Mouse (Mus musculus): Measurements from ENCODE around the gene Itga10.
"Not testable (repeated sequence)": the region's sequence is repeated elsewhere in the genome, so short reads cannot be mapped to it uniquely, and the experiment has no call there.

Itga10 gene

DNA sequence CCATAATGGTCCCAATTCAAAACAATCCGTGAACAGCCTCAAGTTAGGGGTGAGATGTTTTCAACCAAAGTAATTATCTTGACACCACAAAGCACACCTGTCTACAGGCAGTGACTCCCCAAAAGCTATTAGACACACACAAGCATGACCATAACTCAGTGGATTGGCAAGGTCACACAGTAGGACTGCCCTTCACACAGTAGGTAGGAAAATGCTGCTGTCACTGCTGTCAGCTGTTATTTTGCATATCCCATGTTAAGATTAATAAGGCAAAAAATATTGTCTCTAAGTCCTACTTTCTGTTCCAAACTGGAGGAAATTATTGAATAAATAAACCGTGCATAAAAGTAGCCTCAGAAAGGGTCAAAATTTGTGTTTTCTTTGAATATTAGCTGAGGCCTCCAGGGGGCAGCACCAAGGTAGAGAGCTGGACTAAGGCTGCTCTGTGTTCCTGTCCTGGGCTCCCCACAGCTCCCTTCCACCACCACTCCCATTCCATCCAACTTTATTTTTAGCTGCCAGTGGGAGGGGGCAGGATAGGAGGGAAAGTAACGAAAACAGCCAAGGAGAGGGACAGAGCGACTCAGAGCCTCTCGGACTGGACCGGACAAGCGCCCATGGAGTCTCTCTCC is at the start of gene Itga10:
Gene Itga10, plus strand, starts transcription at position 567 of the 632 bp plus-strand sequence.
- peak in 1 of 2 experiments; percentile 24 for DNase-seq (ENCODE audit: low spot score in 2 of 2)

DNA sequence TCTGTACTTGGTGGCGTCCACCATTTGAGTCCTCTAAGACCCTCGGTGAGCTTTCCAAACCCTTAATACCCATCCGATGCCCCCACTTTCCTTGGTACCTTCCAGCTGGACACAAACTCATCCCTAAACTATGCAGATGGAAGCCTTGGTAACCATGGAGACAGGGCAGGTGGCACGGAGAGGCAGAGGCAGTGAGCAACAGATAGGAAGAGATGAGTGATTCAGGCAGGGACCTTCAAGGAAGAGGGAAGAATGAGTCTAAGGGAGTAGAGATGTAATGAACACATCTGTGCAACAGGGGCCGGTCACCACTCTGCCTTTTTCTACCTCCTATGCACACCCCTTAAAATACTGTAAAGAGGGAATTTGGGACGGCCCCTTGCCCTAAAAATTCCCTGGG is 49.7 kb upstream of the Itga10 start:
- DNase-seq (ENCODE audit: low spot score in 2 of 2): no peak

DNA sequence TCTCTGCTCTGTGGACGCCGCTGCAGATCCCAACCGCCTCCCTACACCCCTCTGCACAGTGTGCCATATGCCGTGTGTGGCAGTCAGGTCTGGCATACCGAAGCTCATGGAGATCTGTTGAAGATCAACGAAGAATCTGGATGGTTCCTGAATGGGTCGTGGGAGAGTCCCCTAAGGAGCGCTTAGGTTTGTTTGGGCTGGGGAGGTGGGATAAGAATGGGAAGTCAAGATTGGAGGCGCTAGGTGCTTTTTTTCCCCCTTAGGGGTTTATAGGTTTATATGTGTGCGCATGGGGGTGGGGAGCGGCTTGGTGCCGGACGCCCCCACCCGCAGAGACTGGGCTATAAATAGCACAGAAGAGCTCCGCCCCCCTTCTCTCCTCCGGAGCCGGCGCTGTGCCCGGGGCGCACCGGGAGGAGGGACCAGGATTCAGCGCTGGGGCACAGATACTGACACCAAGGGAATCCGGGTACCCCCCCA is 49.1 kb upstream of the Itga10 start, which contains the start of gene Ankrd34a:
Gene Ankrd34a, plus strand, starts transcription at position 409 of the 480 bp plus-strand sequence.
- no peak for DNase-seq (ENCODE audit: low spot score in 2 of 2)

DNA sequence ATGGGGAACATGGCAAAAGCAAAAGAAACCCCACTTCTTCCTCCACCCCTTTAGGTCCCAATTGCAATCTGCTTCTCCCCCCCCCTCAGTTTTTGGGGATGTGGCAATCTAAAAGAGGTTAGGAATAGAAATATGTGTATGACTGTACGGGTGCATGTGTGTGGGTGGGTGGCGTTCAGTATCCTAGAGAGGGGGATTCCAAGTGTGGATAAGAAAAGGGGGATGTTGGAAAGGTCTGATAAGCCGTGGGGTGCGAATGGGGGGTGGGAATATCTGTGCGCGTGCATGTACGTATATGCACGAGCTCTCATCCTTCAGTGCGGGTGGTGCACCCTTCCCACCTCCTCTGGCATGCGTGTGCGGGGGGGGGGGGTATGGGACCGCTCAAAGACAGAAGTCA is 48.5 kb upstream of the Itga10 start:
- DNase-seq (ENCODE audit: low spot score in 2 of 2): no peak

DNA sequence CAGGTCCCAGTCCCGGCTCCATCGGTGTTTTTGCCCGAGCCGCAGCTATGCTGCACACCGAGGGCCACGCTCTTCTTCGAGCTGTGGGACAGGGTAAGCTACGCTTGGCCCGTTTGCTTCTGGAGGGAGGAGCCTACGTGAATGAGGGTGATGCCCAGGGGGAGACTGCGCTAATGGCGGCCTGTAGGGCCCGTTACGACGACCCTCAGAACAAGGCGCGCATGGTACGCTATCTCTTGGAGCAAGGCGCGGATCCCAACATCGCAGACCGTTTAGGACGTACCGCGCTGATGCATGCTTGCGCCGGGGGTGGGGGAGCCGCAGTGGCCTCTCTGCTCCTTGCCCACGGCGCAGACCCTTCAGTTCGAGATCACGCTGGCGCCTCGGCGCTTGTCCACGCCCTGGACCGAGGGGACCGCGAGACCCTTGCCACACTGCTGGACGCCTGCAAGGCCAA is 47.9 kb upstream of the Itga10 start:
- no peak for DNase-seq (ENCODE audit: low spot score in 2 of 2)

DNA sequence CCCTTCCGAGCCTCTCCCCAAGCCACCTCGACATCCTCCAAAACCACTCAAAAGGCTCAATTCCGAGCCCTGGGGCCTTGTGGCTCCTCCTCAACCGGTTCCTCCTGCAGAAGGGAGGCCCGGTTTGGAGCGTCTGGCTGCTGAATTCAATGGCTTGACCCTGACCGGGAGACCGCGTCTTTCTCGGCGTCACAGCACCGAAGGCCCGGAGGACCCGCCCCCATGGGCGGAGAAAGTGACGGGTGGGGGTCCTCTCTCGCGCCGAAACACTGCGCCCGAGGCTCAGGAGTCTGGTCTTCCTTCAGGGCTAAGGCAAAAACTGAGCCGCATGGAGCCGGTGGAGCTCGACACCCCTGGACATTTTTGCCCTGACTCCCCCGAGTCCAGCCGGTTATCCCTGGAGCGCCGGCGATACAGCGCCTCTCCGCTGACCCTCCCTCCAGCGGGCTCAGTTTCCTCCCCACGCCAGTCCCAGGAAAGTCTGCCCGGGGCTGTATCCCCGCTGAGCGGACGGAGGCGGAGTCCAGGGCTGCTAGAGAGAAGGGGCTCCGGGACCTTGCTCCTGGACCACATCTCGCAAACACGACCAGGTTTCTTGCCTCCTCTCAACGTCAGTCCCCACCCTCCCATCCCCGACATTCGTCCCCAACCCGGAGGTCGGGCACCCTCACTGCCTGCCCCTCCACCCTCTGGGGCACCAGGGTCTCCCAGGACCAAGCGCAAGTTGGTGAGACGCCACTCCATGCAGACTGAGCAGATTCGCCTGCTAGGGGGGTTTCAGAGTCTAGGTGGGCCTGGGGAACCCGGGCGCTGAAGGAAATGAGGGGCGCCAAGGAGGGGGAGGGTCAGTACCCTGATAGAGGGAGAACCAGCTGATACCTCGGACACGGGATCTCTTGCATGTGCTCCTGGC is 47.0 kb upstream of the Itga10 start:
- no peak for DNase-seq (ENCODE audit: low spot score in 2 of 2)

DNA sequence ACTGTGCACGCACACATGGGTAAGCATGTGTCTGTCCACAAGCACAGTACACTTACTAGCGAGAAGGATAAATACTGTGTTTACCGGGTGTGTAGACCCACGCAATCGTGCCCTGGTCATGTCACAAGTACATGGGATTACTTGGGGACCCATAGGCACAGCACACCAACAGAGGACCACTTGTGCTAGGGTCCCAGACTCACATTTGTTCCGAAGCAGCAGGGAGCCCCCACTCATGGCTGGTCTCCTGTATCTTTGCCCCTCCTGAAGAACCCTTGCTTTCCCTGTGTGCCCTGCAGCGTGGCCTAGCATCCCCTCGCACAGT is 46.4 kb upstream of the Itga10 start:
- no peak for DNase-seq (ENCODE audit: low spot score in 2 of 2)

DNA sequence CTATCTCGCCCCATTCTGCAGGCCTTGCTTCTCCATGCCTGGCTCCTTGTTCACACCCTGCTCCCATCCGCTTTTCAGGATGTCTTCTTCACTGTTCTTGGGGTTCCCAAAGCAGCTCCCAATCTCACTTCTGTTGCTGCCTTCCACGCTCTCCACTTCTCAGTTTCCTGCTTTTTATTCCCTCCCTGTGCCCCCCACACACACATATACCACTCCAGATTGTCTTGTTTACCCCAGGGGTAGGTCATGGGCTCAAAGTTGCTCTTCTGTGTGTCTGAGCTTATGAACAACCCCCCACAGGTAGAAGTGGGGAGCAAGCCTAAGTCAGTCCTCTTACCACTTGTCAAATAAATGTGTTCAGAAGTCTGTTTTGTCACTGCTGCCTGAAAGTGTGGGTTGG is 46.0 kb upstream of the Itga10 start:
- no peak for DNase-seq (ENCODE audit: low spot score in 2 of 2)

DNA sequence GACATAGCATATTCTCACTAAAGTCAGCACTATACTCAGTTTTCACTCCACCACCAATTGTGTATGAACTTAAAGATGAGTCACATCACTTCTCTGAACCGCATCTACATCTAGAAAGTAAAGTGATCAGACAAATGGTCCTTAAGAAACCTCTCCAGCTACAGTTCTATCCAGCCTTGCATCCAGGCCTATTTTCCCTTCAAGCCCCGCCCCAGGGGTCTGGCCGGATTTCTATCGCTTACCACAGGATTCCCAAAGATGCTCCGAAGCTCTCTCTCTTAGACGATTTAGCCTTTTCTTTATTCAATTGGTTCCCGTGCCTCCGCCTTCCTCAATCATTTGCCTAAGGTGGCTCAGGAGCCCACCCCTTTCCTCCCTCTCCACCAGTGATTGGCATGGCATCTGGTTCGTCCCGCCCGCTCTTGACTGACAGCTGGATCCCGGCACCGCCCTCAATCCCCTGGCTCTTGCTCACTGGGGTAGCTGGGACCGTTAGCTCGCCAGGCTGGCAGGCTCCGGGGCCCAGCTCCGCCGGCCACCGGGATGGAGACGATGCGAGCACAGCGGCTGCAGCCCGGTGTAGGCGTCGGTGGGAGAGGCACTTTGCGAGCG is 44.6 kb upstream of the Itga10 start, which contains the start of gene Lix1l:
Gene Lix1l, plus strand, starts transcription at position 511 of the 612 bp plus-strand sequence.
- peak; percentile 50 to 75 for DNase-seq (ENCODE audit: low spot score in 2 of 2)

DNA sequence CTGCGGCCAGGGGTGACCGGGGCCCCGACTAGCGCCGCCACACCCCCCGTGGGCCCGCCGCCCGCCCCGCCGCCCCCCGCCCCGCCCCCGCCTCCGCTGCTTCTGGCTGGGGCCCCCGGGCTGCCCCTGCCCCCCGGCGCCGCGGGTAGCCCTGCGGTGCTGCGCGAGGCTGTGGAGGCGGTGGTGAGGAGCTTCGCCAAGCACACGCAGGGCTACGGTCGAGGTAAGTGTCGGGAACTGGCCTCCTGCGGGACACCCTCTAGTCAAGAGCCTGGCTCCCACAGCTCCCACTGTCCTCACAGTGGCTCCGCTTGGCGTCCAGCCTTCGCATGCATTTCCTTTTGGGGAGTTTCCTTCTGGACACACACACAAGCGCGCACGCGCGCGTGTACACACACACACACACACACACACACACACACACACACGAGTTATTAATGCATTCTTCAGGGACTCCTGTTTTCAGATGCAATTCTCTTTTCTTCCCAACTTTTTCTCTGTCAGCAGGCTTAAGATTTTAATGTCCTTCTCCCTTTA is 44.1 kb upstream of the Itga10 start:
- no peak for DNase-seq (ENCODE audit: low spot score in 2 of 2)

DNA sequence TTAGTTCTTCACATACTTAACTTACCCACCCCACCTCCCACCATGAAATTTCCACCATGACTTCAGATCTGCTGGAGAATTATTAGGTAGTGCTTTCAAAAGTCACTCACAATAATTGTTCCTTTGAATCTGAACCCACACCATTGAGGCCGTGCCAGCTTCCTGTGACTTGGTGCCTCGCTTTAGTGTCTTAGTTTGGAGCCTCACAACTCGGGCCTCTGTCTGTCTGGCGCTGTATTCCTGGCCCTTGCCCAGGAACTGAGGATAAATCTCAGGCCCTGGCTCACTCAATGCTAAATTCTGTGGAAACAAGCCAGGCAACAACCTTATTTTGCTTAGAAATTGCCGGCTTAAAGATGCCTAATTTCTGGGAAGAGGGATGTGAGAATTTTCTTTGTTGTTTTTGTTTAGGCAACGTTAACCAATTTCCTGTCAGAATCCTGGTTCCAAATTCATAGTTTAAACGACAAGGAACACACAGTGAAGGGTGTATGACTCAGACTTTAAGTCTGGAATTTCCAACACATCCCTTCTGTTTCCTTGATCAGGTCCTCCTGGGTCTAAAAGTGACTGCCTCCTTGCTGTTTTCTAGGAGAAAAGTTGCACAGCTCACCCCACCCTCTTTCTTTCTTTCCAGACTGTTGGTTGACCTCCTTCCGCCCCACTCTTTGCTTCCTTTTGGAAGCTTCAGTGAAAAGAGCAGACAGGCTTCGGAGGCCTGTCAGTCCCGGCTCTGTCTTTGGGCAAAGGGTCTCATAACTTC is 43.3 kb upstream of the Itga10 start:
- no peak for DNase-seq (ENCODE audit: low spot score in 2 of 2)

DNA sequence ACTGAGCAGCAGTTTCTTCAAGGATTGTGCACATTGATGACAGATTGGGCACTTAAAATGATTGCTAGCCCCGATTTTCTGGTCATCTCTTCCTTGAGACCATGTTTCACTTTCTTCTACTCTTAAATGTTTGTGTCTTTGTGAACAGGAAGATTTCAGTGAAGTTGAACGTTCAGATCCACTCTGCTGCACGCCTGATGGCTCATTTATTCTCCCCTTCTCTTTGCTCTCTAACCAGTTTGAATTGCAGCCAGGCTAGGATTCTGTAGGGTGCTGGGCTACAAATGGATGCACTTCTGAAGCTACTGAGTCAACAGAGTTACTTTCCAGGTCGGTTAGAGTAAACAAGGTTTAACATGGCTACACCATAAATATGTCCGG is 42.7 kb upstream of the Itga10 start:
- DNase-seq (ENCODE audit: low spot score in 2 of 2): no peak

DNA sequence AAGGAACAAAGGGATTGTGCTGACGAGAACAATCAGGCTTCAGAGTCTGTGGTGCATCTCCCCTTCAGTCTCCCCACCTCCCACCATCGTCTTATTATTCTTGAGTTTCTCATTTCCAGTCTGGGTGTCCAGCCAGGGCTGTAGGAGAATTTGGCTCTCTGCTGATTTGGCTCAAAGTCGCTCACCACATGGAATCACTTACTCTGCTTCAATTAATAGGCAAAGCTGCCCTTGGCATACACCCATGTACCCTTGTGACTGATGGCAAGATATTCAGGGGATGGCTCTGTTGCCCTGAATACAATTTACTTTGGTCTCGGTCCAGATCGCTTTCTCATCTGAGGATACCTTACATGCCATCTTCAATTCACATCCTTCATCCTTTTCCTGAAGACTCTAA is 42.1 kb upstream of the Itga10 start:
- DNase-seq (ENCODE audit: low spot score in 2 of 2): no peak

DNA sequence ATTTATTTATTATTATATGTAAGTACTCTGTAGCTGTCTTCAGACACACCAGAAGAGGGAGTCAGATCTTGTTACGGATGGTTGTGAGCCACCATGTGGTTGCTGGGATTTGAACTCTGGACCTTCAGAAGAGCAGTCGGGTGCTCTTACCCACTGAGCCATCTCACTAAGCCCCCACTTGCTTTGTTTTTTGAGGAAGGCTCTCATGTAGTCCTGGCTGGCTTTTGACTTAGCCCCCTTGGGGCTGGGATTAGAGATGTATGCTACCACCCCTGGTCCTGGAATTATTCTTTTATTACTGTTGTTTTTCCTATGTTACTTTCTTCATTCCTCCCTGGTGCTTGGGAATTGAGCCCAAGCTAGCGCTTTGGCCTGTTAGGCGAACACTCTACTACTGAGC is 39.4 kb upstream of the Itga10 start:
- not testable (repeated sequence) for DNase-seq (ENCODE audit: low spot score in 2 of 2)

DNA sequence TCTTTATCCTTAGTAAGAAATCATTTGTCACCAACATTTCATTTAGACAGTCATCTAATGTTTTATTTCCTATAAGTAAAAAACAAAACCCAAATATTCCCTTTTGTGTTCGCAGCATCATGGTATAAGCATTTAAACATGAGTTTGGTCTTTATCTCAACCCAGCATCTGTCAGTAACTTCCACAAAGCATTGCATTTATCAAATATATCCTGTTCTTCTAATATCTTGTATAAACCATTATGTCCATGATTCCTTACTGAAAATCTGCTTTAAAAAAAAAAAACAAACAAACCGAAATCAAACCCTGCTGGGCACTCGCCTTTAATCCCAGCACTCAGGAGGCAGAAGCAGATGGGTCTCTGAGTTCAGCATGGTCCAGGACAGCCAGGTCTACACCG is 38.8 kb upstream of the Itga10 start:
- no peak for DNase-seq (ENCODE audit: low spot score in 2 of 2)

DNA sequence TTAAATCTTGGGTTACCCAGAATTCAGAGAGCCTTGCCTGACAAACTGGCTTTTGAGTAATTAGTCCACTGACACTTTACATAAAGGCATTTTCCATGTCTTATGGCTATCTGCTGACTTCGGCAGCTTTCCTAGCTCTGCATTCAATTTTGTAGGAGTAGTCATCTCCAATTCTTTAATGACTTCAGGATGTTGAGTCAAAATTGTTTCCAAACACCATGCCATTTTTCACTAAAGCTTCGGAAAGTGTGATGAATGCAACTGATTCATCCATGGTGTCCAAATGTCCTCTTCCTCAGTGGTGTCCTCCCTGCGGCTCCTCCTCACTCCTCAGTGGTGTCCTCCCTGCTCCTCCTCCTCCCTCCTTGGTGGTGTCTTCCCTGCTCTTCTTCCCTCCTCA is 27.4 kb upstream of the Itga10 start:
- DNase-seq (ENCODE audit: low spot score in 2 of 2): no peak

DNA sequence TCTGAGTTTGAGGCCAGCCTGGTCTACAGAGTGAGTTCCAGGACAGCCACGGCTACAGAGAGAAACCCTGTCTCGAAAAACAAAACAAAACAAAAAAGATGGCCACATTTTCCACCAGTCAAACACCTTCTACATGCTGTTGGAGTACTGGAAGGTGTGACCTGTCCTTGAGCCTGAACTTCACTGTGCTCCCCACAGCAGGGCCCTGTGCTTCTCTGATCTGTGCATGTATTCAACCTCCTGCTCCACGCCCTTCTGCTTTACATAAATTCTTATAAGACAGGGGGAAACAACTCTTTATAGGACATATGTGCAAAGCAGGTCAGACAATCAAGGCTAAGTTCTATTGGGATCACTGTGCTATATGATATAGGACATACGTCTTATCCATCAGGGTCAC is 22.2 kb upstream of the Itga10 start:
- no peak for DNase-seq (ENCODE audit: low spot score in 2 of 2)

DNA sequence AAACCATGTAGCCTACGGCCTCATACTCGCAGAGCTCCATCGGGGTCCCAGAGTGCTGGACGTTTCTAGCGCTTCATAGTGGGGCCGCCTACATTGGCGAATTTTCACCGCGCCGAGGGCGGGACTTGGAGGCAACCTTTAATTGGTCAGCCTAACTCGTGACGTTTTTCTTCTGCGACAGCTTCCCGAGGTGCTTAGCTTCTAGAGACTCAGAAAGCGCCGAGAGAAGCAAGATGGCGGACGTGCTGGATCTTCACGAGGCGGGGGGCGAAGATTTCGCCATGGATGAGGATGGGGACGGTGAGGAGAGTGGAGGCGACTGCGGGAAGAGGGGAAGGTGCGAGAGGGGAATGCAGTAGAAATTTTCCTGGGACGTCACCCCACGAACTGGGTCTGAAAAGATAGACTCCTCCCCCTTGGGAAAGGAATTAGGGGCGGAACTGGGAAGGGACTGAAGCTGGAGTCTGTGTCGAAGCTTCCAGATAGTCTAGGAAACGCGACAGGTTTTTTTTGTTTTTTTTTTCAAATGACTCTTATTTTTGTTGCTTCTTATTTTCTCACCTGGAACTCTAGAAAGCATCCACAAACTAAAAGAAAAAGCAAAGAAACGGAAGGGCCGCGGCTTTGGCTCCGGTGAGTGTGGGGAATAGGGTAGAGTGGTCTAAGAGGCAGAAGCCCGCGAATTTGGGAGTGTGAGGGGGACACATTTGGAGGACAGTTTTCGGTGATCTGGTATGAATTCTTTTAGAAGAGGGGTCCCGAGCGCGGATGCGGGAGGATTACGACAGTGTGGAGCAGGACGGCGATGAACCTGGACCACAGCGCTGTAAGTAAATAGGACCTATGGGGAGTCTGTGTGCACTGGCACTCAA is 15.4 kb upstream of the Itga10 start, which contains the start of gene Rbm8a:
Gene Rbm8a, plus strand, starts transcription at position 205 of the 872 bp plus-strand sequence.
- DNase-seq (ENCODE audit: low spot score in 2 of 2): peak; percentile 90 to 93

DNA sequence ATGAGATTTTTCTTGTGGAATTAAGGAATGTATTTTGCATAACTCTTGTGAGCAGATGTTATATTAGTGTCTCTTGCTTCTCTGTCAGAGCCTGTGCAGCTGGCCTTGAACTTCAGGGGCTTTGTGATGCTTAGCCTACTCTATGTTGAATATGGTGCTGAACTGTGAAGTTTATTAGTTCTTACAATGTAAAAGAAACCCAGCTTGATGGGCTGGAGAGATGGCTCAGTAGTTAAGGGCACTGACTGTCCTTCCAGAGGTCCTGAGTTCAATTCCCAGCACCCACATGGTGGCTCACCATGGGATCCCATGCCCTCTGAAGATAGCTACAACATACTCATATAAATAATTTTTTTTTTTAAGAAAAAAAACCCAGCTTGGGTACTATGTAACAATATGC is 13.3 kb upstream of the Itga10 start:
- no peak for DNase-seq (ENCODE audit: low spot score in 2 of 2)

DNA sequence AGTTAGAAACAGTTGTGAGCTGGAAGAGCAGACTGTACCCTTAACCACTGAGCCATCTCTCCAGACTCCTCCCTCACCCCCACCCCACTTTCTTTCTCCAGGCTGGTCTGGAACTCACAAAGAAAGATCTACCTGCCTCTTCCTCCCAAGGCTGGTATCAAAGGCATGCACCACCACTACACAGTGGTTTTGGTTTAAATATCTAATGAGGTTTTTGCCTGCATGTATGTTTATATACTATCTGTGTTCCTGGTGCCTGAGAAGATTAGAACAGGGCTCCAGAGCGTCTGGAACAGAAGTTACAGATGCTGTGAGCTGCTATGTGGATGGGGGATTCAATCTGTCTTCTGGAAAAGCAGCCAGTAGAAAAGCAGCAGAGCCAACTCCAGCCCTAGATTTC is 11.4 kb upstream of the Itga10 start:
- DNase-seq (ENCODE audit: low spot score in 2 of 2): no peak

Measured in natural killer cell, adult 2 months (primary cell).